Mouse (Mus musculus): ENCODE data around the gene Gstm2.
"Not testable (repeated sequence)": the region's sequence is repeated elsewhere in the genome, so short reads cannot be mapped to it uniquely, and the experiment has no call there.

The Gstm2 gene

DNA sequence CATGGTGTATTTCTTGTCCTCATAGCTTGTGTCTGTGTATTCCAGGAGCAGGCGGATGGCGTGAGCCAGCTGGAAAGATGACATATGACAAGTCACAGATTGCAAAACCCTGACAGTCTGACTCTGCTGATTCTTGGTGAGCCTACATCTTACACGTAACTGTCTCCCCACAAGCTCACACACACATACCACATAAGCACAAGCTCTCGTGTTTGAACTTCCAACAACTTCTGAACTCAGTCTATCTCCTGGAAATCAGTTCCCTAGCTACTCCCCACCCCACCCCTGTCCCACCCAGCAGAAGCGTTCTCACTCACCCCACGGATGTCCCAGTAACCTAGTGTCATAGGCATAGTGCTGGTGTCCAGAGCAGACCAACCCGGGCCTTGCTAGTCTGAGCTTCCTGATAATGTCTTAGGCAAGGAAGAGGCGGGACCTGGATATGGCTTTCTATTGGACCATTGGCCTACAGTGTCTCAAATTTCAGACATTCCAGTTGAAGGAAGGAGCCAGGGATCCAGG lies at the start of gene Gstm2:
TSS of gene Gstm2 (minus strand) at position 413 of the 522 bp plus-strand sequence.
- no peak for DNase-seq (ENCODE audit: low spot score)

DNA sequence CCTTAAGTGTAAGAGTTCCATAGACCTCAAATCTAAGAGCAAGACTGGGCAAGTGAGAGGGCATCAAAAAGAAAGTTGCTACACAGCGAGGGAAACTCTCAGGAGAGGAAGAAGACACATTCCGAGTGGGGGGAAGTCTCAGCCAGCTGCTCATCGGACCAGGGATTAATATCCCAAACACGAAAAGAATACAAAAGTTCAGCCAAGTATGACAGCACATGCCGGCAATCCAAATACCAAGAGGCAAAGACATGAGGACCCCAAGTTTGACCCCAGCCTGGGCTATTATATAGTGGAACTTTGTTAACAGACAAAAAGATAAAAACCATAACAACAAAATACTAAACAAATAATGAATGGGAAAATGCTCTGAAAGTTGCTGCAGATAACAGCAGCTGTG lies 46.9 kb upstream of the Gstm2 start:
- DNase-seq (ENCODE audit: low spot score), result no peak

DNA sequence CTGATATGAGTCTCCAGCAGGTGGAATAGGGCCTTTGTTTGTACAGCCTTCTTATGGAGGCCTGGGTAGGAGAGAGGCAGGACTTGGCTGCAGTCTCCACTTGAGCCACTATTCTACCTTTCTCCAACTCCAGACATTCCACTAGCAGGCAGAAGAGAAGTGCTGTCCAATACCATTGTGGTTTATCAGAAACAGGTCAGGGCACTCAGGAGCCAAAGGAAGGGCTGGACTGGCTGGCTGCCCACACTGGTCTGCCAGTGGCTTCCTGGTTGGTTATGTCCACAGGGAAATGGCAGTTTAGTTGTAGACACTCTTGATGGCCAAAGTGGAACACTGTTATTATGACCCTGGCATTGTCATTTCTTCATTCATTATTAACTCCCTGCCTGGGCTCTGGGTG lies 45.9 kb upstream of the Gstm2 start:
- no peak for DNase-seq (ENCODE audit: low spot score)

DNA sequence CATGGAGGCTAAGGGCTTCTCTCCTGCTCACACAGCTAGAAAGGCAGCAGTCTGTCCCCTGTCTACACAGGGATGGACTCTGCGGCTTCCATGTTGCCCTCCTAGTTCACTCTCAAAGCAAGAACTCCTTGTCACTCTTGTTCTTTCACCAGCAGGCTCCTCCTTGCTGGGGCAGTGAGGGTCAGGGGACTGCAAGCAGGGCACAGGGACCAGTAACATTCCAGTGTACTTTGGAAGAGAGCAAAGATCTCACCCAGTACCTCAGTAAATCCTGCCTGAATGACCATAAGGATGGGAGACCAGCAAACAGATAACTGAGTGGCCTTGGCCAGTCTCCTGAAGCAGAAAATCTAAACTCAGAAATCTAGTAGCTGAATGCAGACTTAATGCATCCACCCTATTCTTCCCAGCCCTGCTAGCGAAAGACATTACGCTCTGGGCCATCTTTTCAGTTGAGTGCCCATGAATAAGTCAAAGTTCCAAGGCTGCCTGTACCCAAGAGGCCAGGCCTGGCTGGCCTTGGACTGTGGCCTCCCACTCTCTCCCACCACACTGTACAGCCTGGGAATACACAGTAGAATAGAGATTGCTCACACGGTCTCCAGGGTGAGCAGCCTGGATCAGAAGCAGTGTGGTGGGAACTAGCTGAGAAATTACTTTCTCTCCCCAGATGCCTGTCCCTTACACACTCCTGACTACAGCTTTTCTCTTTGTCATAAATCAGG lies 42.5 kb upstream of the Gstm2 start:
- DNase-seq (ENCODE audit: low spot score), result no peak

DNA sequence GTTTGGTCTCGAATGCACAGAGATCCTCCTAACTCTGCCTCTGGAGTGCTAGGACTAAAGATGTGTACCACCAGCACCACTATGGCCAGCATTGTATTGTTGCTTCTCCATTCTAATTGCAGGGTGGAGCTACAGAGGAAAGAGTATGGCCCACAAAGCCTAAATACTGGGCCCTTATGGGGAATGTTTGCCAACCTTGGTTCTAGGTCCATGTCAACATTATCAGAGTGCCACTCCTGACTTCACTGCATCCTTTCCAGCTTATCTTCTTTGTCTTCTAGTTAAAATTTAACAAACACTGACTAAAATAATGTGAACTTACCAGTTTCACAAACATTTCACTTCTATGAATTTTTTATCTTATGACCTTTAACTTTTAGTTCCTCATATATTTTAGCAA lies 40.3 kb upstream of the Gstm2 start:
- DNase-seq (ENCODE audit: low spot score), result no peak

DNA sequence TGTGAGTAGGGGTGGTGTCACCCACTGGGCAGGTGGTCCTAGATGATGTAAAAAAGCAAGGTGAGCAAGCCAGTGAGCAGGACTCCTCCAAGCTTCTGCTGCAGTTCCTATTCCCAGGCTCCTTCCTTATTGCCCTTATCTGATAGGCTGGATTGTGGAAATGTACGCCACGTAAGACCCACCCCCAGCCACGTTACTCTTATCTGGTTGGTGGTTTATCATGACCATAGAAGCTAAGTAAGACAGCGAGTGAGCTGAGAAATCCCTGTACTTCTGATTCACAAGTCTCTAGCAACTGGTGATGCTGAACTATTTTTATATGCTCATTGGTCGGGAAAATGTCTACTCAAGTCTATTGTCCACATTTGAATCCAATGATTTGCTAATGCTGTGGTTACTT lies 39.8 kb upstream of the Gstm2 start:
- DNase-seq (ENCODE audit: low spot score), result no peak

DNA sequence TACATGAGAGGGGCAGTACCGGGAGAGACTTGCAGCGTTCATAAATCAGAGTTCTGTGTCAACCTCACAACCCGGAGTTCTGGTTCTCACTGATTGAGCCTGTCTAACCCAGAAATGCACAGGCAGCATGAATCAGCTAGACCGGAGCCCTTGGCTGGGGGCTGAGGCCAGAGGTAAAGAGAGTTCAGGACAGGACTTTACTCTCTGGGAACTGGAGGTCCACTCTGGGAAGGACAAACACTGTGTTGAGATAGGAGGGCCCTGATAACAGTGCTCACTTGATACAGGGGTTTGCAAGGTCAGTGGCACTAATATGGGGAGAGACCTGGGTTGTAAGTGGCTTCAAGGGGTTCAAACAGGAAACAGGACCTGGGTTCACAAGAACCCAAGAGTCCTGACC lies 39.1 kb upstream of the Gstm2 start:
- DNase-seq (ENCODE audit: low spot score), result no peak

DNA sequence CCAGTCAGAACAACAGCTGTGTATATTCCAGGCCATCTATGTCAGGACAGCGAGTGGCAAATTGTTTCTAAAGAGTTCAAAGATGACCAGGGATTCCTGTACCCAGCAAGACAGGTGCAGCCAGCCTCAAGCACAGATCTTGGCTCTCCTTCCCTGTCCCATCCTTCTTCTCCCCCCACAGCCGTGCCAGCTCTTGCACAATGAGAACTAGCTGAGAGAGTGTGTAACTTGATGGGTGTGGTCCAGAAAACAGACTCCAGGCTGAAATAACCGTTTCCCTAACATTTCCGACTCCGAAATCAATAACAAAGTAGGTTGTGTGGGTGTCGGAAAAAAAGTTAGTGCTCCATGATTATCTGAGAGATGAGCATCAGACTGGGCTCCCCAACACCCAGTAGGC lies 36.4 kb upstream of the Gstm2 start:
- no peak for DNase-seq (ENCODE audit: low spot score)

DNA sequence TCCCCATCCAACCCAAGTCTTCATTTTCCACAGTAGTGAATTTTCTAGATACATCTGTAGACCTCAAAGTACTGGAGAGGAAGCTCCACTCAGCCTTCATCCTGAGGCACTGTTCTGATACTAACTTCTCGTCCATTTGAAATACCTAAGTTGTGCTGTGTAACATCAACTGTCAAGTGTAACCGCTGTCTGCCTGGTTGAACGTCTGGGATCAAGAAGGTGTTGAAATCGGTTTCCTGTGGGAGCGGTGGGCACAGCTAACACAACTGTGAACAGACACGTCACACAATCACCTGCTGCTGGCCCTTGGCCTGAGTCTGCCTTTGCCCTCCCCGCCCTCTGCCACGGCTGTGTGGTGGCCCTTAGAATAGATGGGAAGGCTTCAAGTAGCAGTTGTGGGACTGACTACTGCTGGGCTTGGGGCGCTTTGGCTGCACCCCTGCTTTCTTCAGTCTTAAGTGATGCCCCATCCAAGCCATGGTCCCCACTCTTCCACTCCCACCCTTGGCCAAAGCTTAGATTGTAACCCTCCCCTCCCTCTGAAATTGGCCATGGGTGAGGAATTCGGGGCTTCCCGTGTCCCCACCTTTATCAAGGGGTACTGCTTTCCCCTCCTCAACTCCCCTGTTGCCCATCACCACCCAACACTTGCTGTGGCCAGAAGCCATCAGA lies 34.2 kb upstream of the Gstm2 start:
- not testable (repeated sequence) for DNase-seq (ENCODE audit: low spot score)

DNA sequence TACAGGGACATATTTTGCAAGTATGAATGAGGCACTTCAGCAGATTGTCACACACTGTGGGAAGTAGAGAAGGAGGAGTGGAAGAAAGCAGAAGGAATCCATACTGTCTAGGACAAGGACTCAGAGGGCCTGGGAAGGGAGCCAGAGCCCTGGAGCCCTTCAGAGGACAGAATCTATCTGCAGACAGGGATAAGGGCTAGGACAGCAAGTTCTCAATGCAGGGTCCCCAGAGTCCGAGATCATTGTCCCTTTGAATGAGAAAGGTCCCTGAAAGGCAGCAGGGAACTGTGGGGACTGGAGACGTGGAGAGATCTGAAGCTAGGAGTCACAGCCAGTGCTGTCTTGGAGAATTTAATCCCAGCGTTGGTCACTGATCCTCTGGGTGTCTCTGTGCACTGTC lies 33.0 kb upstream of the Gstm2 start:
- DNase-seq (ENCODE audit: low spot score), result not testable (repeated sequence)

DNA sequence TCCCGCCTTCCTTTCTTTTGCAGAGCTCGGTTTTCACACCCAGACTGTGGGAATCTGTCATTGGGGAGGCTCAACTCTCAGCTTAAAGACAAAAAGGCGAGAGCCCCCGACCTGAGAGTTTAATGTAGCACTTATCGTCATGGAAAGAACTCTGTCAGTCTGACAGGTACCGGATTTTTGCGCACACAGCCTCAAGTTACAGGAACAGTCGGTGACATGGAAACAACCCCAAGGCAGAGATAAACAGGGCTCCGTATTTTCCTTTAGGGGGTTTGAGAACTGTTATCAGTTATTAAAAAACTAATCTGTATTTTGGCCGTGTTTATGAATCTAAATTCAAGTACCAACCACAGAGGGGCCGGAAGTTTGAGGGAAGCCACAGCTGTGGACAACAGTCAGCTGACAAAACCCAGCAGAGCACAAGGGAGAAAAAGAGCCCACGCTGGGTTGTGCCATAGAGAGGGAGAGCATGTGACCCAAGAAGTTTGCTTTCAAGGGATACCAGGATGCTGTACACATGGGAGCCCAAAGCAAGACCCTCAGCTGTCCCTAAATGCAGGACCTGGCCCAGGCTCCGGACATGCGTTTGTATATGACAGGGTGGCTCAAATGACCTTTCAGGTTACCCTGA lies 32.1 kb upstream of the Gstm2 start:
- no peak for DNase-seq (ENCODE audit: low spot score)

DNA sequence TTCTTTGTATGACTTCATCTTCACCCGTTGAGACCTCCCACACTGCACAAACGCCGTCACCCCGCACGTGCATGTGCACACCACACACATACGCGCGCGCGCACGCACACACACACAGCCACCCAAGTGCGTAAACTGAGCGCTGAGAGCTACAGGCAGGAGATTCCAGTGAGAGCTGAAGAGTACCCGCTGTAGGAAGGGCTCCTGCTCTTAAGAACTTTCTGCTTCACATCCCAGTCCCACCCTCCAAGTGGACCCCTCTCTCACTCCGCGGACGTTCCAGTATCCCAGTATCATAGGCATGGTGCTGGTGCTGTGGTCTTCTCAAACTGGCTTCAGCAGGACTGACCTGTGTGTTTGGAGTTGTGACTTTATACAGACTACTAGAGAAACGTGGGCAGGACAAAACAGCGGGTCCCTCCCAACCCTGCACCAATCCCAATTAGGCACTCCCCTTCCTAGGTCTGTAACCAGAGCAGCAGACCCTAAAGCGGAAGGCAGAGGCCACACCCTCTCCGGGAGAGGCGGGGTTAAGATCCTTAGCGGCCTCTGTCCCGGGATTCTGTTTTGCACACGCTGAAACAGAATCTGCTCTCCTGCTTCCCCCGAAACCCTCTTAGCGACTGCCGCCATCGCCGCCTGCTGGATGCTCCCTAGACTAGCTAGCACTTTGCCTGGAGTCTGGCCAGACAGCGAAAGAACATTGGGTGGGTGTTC lies 31.4 kb upstream of the Gstm2 start, which contains the start of gene Gstm1:
TSS of gene Gstm1 (minus strand) at position 501 of the 717 bp plus-strand sequence.
- peak; percentile 85 for DNase-seq (ENCODE audit: low spot score)

DNA sequence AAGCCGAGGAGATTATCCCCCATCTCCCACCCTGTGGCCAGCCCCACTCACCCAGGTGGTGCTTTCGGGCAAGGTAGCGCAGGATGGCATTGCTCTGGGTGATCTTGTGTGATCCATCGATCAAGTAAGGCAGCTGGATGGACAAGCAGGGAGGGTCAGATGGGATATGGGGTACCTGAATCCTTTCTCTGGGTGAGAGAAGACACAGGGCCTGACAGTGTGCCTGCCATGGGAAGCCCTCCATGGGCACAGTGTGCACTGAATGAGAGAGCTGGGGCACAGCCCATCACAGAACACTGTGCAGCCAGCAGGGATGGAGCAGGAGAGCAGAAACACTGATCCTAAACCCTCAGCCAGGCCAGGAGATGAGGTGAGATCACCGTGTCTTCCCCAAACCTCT lies 30.2 kb upstream of the Gstm2 start:
- not testable (repeated sequence) for DNase-seq (ENCODE audit: low spot score)

DNA sequence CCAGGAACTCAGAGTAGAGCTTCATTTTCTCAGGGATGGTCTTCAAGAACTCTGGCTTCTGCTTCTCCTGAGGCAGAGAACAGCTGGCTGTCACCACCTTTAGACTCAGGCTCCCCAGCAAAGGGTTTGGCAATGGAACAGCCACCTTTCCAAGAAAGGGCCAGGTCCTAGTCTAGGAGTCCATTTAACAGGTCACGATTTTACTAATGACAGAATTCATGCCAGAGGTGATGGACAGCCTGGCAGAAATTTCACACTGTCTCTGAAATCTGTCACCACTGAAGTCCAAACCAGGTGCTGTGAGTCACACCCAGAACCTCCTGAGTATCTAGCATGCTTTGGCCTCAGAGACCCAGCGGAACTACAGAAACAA lies 28.7 kb upstream of the Gstm2 start:
- DNase-seq (ENCODE audit: low spot score), result no peak

DNA sequence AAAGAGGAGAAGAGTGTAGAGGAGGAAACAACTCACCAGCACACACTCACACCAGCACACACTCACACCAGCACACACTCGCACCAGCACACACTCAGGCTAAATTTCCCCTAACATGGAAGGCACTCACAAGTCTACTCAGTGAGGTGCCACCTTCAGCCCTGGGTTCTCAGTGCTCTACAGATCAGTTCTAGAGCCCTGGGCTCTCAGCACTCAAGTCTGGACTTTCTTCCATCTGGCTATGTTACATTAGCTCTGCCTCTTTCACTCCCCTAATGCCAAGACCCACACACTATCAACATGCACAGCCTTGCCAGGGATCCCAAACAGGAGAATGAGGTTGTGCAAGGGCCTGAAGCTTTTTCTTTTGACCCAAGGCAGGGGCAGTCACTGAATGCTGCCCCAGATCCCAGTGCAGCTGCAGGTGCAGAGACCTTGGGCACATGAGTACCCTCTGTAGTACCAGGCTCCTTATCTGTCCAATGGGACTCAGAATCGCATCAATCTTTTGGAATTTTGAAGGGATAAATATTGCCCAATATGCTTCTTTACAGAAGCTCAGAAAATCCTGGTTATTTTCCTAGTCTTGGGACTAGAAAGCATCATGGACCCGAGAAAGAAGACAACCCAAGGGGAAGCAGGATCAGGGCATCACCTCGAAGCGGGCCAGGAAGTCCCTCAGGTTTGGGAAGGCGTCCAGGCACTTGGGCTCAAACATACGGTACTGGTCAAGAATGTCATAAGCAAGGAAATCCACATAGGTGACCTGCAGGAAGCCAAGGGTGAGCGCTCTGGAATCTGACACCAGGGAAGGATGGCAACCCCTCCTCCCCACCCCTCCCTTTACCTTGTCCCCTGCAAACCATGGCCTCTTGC lies 28.1 kb upstream of the Gstm2 start:
- no peak for DNase-seq (ENCODE audit: low spot score)

DNA sequence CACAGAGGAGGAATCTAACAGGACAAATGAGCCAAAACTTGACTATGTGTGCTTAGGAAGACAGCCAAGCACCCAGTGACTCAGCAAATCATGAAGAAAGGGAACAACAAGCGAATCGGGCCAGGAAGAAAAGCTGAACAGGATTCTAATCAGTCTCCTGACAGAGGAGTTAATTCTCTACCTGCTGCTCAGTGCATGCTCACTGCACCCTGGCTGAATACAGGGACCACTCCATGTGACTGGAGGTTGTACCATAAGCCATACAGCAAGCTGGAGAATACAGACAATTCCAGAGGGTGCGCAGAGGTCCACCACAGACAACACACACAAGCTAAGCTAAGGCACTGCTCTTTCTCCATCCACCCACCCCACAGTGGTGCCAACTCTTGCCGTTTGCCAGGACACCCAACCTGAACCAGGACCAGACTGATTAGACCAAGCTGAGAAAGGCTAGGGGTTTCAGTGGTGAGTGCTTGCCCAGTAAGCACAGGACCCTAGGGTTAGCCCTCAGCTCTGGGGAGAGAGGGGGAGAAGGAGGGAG lies 27.1 kb upstream of the Gstm2 start:
- DNase-seq (ENCODE audit: low spot score), result no peak

DNA sequence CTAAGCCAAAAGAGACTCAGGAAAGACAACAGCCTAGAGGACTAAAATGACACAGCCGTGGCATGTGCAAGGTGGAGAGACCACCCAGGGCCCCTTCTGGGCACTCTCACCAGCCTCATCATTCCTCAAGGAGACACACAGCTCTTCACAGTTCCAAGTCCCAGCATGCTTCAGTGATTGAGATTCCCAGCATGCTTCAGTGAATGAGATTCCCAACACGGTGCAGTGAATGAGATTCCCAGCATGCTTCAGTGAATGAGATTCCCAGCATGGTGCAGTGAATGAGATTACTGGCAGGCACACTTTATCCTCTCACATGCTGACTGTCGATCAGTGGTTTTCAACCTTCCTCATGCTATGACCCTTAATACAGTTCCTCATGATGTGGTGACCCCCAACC lies 25.3 kb upstream of the Gstm2 start:
- no peak for DNase-seq (ENCODE audit: low spot score)

DNA sequence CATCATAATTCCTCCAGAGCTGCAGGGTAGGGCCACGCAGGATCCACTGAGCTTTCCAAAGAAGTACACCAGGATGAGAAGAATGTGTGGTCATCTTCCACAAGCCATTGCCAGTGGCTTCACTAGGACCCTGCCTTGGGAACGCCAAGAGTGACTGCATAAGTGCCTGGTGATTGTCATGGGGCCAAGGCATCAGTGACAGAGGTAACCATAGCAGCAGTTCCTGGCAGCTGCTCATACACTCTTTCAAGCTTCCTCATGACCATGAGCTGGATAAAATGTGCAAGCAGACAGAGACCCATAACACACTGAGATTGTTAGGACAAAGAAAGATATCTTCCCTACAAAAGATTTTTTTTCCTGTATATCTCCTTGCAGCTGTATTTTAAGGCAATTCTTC lies 24.0 kb upstream of the Gstm2 start:
- DNase-seq (ENCODE audit: low spot score), result no peak

DNA sequence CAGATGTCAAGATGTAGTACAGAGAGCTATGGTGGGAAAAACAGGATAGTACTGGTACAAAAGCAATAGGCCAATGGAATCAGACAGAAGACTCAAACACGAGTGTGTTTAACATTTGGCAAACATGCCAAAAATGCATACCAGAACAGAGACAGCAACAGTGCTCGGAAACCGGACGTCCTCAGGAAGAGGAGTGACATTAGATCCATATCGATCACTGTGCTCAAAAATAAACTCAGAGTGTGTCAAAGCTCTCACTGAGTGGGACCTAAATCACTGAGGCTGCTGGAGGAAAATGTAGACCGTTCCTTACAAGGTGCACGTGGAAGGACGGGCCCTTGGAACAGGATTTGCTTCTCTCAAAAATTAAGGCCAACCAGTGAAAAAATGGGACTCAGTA lies 15.8 kb upstream of the Gstm2 start:
- DNase-seq (ENCODE audit: low spot score), result no peak

DNA sequence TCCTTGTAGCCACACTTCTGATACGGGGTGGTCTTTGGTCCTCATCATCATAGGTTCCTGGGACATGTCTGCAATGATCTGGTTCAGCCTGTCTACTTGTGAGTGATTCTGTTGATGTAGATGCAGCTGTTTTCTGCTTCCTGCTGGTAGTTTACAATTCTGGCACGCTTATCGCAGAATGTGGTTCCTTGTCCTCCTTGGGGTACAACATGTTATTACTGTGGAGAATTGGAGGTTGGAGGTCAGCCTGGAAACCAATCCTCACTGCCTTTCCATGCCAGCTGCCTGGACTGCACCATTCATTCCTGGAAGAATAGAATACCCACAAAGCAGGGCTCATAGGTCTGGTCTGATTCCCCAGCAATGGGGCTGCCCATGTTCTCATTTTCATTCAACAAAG lies 13.2 kb upstream of the Gstm2 start:
- no peak for DNase-seq (ENCODE audit: low spot score)

DNA sequence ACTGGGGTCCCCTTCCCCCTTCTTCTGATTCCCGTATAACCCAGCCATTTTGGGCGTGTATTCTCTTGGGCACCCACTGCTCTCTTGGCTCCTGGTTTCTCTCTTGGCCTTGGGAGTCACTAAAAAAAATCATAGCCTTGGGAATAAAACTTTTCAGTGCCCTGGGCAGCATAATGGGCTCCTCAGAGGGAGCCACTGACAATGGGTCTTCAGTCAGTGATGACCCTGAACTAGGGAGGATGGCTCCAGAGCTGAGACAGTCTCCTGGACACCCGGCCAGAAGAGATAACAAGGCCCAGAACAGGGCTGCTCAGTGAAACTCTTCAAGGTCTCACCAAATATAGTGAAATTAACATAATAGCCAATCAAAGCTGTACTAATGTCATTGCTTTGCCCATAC lies 12.3 kb upstream of the Gstm2 start:
- DNase-seq (ENCODE audit: low spot score), result no peak

Data from layer of hippocampus, adult 9-10 months (tissue).